Mouse (Mus musculus) kidney, adult 2 months (tissue): ENCODE results near the gene Slc4a4. TPM values are rescaled to one million over a fixed set of nuclear protein-coding genes. Genes with fewer than 3 reads are reported as not detected.
A peak's percentile ranks its signal among the peaks of the same experiment; 100 is the strongest.

ENCODE experiments used
- DNase-seq: peaks from one replicate; pipeline ENCODE4 v3.0.0; 2021
- H3K27ac ChIP-seq: fragments of 200-500 bp; 2 replicates; pipeline ENCODE4 v1.5.1; 2012; ENCODE audit warnings: low read depth, low read length, control low read depth, inconsistent platforms; ENCODE audit not compliant: insufficient read depth
- H3K27me3 ChIP-seq: fragments of 200-500 bp; replicated peaks from 2 replicates; pipeline ENCODE4 v1.6.1; 2012; ENCODE audit warnings: mild to moderate bottlenecking, moderate library complexity, low read length, inconsistent platforms; ENCODE audit not compliant: control insufficient read depth, insufficient read depth
- H3K36me3 ChIP-seq: fragments of 200-500 bp; 2 replicates; pipeline ENCODE4 v1.6.1; 2012; ENCODE audit warnings: mild to moderate bottlenecking, moderate library complexity, low read length, inconsistent platforms; ENCODE audit not compliant: control insufficient read depth, insufficient read depth
- H3K4me1 ChIP-seq: fragments of 200-500 bp; 2 replicates; pipeline ENCODE4 v1.6.1; 2011; ENCODE audit warnings: low read length; ENCODE audit not compliant: control insufficient read depth, insufficient read depth
- H3K4me3 ChIP-seq: fragments of 200-500 bp; 2 replicates; pipeline ENCODE4 v1.5.1; 2011; ENCODE audit warnings: mild to moderate bottlenecking, low read depth, low read length, control low read depth; ENCODE audit not compliant: insufficient read depth
- CTCF ChIP-seq: fragments of 200-500 bp; conservative IDR thresholded peaks from 2 replicates; pipeline ENCODE4 v1.5.1; 2011; ENCODE audit warnings: low read depth, mild to moderate bottlenecking, control low read depth, low read length, moderate library complexity, mixed read lengths; ENCODE audit not compliant: insufficient read depth, insufficient read length
- POLR2A ChIP-seq: fragments of 200-500 bp; IDR thresholded peaks from one replicate; pipeline ENCODE4 v1.6.1; 2011; ENCODE audit warnings: low read depth, low read length, control low read depth
- WGBS: fragments of 180-500 bp; shearing (Covaris S2); methylation state at CpG from one replicate; pipeline ENCODE4 v1.1.7; 2018; 5-methylcytosine and 5-hydroxymethylcytosine counted together
- polyA plus RNA-seq: library from polyadenylated mRNA; depleted of rRNA; stranded (reverse); fragments of >200 nt; gene quantifications from 2 replicates; pipeline ENCODE4 v1.2.3, GENCODE M21; 2012

Gene Slc4a4
- polyA plus RNA-seq, 1 experiment = 195 TPM

GRCm38 (mm10) chr5:89223061-89223740 lies 336.6 kb downstream of the Slc4a4 start:
- DNase-seq = peak; percentile 33
- no peaks in the 10 kb centered on the region for H3K27me3 ChIP-seq
- H3K4me3 ChIP-seq = no peak overlapping the region
- H3K4me1 ChIP-seq = peaks cover 24% of the 10 kb centered on the region
- 27% methylated on average over 10 of the region's 10 CpGs for WGBS
- no peak for TF ChIP-seq POLR2A
- TF ChIP-seq CTCF = no peak
- H3K36me3 ChIP-seq = peaks cover 6% of the 10 kb centered on the region
- no peak overlapping the region; the same call in 1 of the 2 replicates for H3K27ac ChIP-seq

DNA sequence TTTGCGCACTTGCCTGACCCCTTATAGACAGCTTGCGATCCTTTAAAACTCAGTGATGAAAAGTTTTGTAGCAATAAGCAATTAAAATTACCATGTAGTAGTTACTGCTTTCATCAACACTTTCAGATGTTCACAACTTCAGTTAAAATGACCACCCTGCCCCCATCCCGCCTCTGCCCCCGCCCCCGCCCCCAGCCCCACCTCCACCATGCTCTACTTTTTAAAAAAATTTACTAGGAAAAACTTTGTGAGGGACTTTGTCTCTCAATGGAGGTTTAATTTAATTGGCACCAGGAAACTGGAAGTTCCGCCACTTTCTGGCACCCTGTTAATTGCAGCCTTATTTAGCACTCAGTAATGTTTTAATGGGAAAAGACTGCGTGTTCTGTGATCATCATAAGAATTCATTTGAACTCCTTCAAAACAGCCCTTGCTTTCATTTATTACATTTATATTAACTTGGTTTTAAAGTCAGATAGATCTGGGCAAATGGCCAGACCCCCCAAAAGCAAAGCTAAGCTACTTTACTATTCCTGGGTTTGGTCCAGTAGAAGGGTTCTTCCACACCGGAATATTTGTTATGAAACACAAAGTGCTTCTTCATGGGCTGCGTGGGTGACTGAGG lies 337.2 kb downstream of the Slc4a4 start:
- no peak for TF ChIP-seq POLR2A
- no peak for TF ChIP-seq CTCF
- 29% methylated on average over 9 of the region's 9 CpGs for WGBS
- Histone ChIP-seq H3K4me1 (peaks cover 19% of the 10 kb centered on the region), H3K27ac (no peak overlapping the region; the same call in none of the 2 replicates), H3K4me3 (no peak overlapping the region), H3K36me3 (peaks cover 8% of the 10 kb centered on the region), H3K27me3 (no peaks in the 10 kb centered on the region)
- DNase-seq = peak; percentile 33

GRCm38 (mm10) chr5:89227948-89228347 lies 341.3 kb downstream of the Slc4a4 start:
- no peak overlapping the region for H3K27ac ChIP-seq
- no peak overlapping the region for H3K4me3 ChIP-seq
- no peak for DNase-seq
- peaks cover 15% of the 10 kb centered on the region for H3K36me3 ChIP-seq
- TF ChIP-seq CTCF = no peak
- TF ChIP-seq POLR2A = no peak
- H3K27me3 ChIP-seq = no peaks in the 10 kb centered on the region
- WGBS = 79% methylated on average over 2 of the region's 2 CpGs
- H3K4me1 ChIP-seq = 0 out of 2 replicates have a peak, but pooled peaks cover 5% of the 10 kb centered on the region

DNA sequence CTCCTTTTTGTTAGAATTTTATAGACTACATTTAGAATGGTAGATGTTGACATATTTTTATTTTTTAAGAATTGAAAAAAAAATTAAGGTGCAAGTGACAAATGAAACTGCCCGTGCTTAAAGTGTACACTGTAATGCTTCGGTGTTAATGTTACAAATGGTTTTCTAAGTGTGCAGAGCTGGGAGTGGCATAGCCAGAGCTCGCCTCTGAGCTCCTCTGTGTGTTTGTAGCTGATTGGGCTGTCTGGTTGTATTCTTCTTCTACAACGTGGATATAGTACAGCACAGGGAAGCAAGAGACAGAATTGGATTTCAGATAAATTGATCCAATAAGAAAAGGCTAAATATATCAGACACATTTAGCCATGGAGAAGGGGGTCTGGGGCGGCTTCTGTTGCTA lies 343.0 kb downstream of the Slc4a4 start:
- no peak for DNase-seq
- WGBS = 80% methylated on average over 5 of the region's 5 CpGs
- Histone ChIP-seq H3K27ac (no peak overlapping the region), H3K36me3 (peaks cover 15% of the 10 kb centered on the region), H3K4me1 (no peaks in the 10 kb centered on the region), H3K4me3 (no peak overlapping the region), H3K27me3 (no peaks in the 10 kb centered on the region)
- TF ChIP-seq CTCF = no peak
- no peak for TF ChIP-seq POLR2A

- Histone ChIP-seq H3K27me3 (no peaks in the 10 kb centered on the region), H3K4me3 (no peak overlapping the region), H3K4me1 (no peaks in the 10 kb centered on the region), H3K36me3 (peaks cover 14% of the 10 kb centered on the region), H3K27ac (no peak overlapping the region)
- 84% methylated on average over 7 of the region's 7 CpGs for WGBS
- no peak for DNase-seq
- no peak for TF ChIP-seq CTCF
- TF ChIP-seq POLR2A = no peak
Observed at GRCm38 (mm10) chr5:89232313-89232712, 345.7 kb downstream of the Slc4a4 start.

- no peaks in the 10 kb centered on the region for H3K27me3 ChIP-seq
- H3K4me1 ChIP-seq = no peaks in the 10 kb centered on the region; the same call in 1 of the 2 replicates
- no peak for TF ChIP-seq CTCF
- TF ChIP-seq POLR2A = no peak
- H3K27ac ChIP-seq = no peak overlapping the region
- H3K4me3 ChIP-seq = no peak overlapping the region
- H3K36me3 ChIP-seq = no peaks in the 10 kb centered on the region
- 77% methylated on average over 5 of the region's 5 CpGs for WGBS
- no peak for DNase-seq
Observed at GRCm38 (mm10) chr5:89251806-89252205, 365.2 kb downstream of the Slc4a4 start.

- H3K36me3 ChIP-seq = no peaks in the 10 kb centered on the region
Observed at GRCm38 (mm10) chr5:89259804-89260492, 373.3 kb downstream of the Slc4a4 start.

More at GRCm38 (mm10) chr5:89259804-89260492, 373.3 kb downstream of the Slc4a4 start:
- Histone ChIP-seq H3K27ac (no peak overlapping the region), H3K4me3 (no peak overlapping the region), H3K4me1 (no peaks in the 10 kb centered on the region), H3K27me3 (no peaks in the 10 kb centered on the region)
- WGBS = 90% methylated on average over 9 of the region's 9 CpGs
- TF ChIP-seq CTCF (no peak), POLR2A (no peak)
- peak; percentile 26 for DNase-seq
